Mouse (Mus musculus): ENCODE measurements around the gene Gm49450. TPM values are rescaled to one million over a fixed set of nuclear protein-coding genes. Genes with fewer than 3 reads are reported as not detected.

Gene Gm49450
- polyA plus RNA-seq (2015; fragmentation: Nextera tagmentation; extraction: Ambion mirVana): not detected in 2 replicates

GRCm38 (mm10) chr15:98953401-98954356, at the start of gene Gm49450, which contains the start of gene Tuba1a:
TSS of gene Gm49450 (minus strand) at chr15:98953551.
TSS of gene Tuba1a (minus strand) at chr15:98953703.
- Histone ChIP-seq H3K27me3 (ENCODE audit: control insufficient read depth, insufficient read depth, low read length) (no peaks in the 10 kb centered on the region), H3K4me1 (ENCODE audit: control insufficient read depth, insufficient read depth, low read length) (0 out of 2 replicates have a peak, but pooled peaks cover 2% of the 10 kb centered on the region), H3K27ac (ENCODE audit: low read length) (peak within 1 kb of the TSS; percentile 97), H3K36me3 (ENCODE audit: control insufficient read depth, insufficient read depth, low read length) (no peaks in the 10 kb centered on the region), H3K4me3 (replicated peaks; ENCODE audit: low read length) (peak within 1 kb of the TSS; percentile 89), H3K4me2 (ENCODE audit: low read depth, low read length) (peak within 1 kb of the TSS; percentile 44), H3K9ac (ENCODE audit: low read length) (peak within 1 kb of the TSS; percentile 93), H3K9me3 (replicated peaks; ENCODE audit: control insufficient read depth, low read length) (no peaks in the 10 kb centered on the region)
- 4% methylated on average over 28 of the region's 28 CpGs for WGBS
- peak; percentile 97 for ATAC-seq (ENCODE audit: insufficient read depth, low FRiP score)

DNA sequence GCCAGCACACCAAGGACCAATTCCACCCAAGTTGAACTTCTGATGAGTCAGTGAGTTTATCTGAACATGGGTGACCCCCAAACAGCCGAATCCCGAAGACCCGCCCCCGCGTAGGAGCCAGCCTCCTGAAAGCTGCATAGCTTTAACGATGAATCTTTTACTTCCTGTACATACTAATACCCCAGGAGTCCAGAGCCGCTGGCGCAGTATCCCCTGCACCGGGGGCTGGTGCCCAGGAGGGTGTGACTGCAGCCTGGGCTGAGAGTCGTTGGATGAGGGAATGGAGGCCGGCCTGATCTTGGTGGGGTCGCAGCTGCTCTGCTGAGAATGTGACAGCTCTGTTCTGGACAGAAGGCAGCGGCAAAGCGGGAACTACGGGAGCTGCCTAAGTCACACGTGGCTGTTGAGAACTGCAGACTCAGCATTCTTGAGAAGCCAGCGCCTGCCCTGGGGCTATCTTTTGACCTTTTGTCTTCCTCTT, 48.1 kb upstream of the Gm49450 start:
- peak; percentile 34; the same call in 1 of the 2 replicates for ATAC-seq (ENCODE audit: insufficient read depth, low FRiP score)
- Histone ChIP-seq H3K27me3 (ENCODE audit: control insufficient read depth, insufficient read depth, low read length) (no peaks in the 10 kb centered on the region), H3K27ac (ENCODE audit: low read length) (peak overlapping the region; percentile 33; the same call in 1 of the 2 replicates), H3K4me1 (ENCODE audit: control insufficient read depth, insufficient read depth, low read length) (peaks cover 14% of the 10 kb centered on the region), H3K9me3 (replicated peaks; ENCODE audit: control insufficient read depth, low read length) (no peaks in the 10 kb centered on the region), H3K36me3 (ENCODE audit: control insufficient read depth, insufficient read depth, low read length) (no peaks in the 10 kb centered on the region), H3K4me3 (replicated peaks; ENCODE audit: low read length) (peak overlapping the region; percentile 33), H3K9ac (ENCODE audit: low read length) (peak overlapping the region; percentile 62), H3K4me2 (ENCODE audit: low read depth, low read length) (peak overlapping the region; percentile 61)
- WGBS: 11% methylated on average over 17 of the region's 17 CpGs

- Histone ChIP-seq H3K27ac (ENCODE audit: low read length) (0 out of 2 replicates have a peak overlapping the region, but pooled peaks have one; percentile 33), H3K9ac (ENCODE audit: low read length) (peak overlapping the region; percentile 62; the same call in 1 of the 2 replicates), H3K4me3 (replicated peaks; ENCODE audit: low read length) (no peak overlapping the region), H3K4me1 (ENCODE audit: control insufficient read depth, insufficient read depth, low read length) (peaks cover 14% of the 10 kb centered on the region), H3K27me3 (ENCODE audit: control insufficient read depth, insufficient read depth, low read length) (no peaks in the 10 kb centered on the region), H3K4me2 (ENCODE audit: low read depth, low read length) (peak overlapping the region; percentile 61; the same call in 1 of the 2 replicates), H3K36me3 (ENCODE audit: control insufficient read depth, insufficient read depth, low read length) (no peaks in the 10 kb centered on the region), H3K9me3 (replicated peaks; ENCODE audit: control insufficient read depth, low read length) (no peaks in the 10 kb centered on the region)
- 35% methylated on average over 14 of the region's 14 CpGs for WGBS
- ATAC-seq (ENCODE audit: insufficient read depth, low FRiP score): no peak
Measured at GRCm38 (mm10) chr15:99000535-99001283, 47.4 kb upstream of the Gm49450 start.

GRCm38 (mm10) chr15:98998775-98999157, 45.4 kb upstream of the Gm49450 start:
- no peak overlapping the region for H3K9ac ChIP-seq (ENCODE audit: low read length)
- no peak overlapping the region for H3K4me2 ChIP-seq (ENCODE audit: low read depth, low read length)
- 46% methylated on average over 6 of the region's 6 CpGs for WGBS
- no peak overlapping the region; the same call in 1 of the 2 replicates for H3K27ac ChIP-seq (ENCODE audit: low read length)
- no peak for ATAC-seq (ENCODE audit: insufficient read depth, low FRiP score)
- H3K9me3 ChIP-seq (replicated peaks; ENCODE audit: control insufficient read depth, low read length): no peaks in the 10 kb centered on the region
- H3K4me1 ChIP-seq (ENCODE audit: control insufficient read depth, insufficient read depth, low read length): peaks cover 14% of the 10 kb centered on the region
- no peaks in the 10 kb centered on the region for H3K36me3 ChIP-seq (ENCODE audit: control insufficient read depth, insufficient read depth, low read length)
- no peaks in the 10 kb centered on the region for H3K27me3 ChIP-seq (ENCODE audit: control insufficient read depth, insufficient read depth, low read length)
- H3K4me3 ChIP-seq (replicated peaks; ENCODE audit: low read length): no peak overlapping the region

- no peak overlapping the region for H3K4me3 ChIP-seq (replicated peaks; ENCODE audit: low read length)
- peak; percentile 20; the same call in 1 of the 2 replicates for ATAC-seq (ENCODE audit: insufficient read depth, low FRiP score)
- H3K4me1 ChIP-seq (ENCODE audit: control insufficient read depth, insufficient read depth, low read length): peaks cover 14% of the 10 kb centered on the region
- H3K9ac ChIP-seq (ENCODE audit: low read length): no peak overlapping the region
- no peak overlapping the region; the same call in 1 of the 2 replicates for H3K27ac ChIP-seq (ENCODE audit: low read length)
- H3K36me3 ChIP-seq (ENCODE audit: control insufficient read depth, insufficient read depth, low read length): no peaks in the 10 kb centered on the region
- H3K27me3 ChIP-seq (ENCODE audit: control insufficient read depth, insufficient read depth, low read length): no peaks in the 10 kb centered on the region
- no peaks in the 10 kb centered on the region for H3K9me3 ChIP-seq (replicated peaks; ENCODE audit: control insufficient read depth, low read length)
- H3K4me2 ChIP-seq (ENCODE audit: low read depth, low read length): no peak overlapping the region
- WGBS: 35% methylated on average over 13 of the region's 13 CpGs
Measured at GRCm38 (mm10) chr15:98997938-98998774, 44.8 kb upstream of the Gm49450 start.

DNA sequence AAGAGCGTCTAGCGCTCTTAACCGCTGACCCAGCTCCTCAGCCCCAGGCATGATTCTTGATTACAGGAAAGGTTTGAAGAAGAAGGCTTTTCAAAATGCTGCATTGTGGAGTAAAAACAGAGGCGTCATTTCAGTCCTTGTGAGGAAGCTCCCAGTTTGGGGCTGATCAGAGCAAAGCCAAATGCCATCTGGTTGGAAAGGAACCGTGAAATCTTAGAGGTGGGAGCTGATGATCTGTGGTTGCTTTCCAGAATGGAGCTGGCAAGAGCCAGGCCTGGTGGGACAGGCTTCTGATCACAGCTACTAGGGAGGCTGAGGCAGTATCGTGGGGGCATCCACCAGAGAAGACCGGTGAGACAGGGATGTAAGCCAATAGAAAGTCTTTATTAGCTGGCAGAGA, 43.5 kb upstream of the Gm49450 start:
- Histone ChIP-seq H3K36me3 (ENCODE audit: control insufficient read depth, insufficient read depth, low read length) (no peaks in the 10 kb centered on the region), H3K9ac (ENCODE audit: low read length) (0 out of 2 replicates have a peak overlapping the region, but pooled peaks have one; percentile 10), H3K4me2 (ENCODE audit: low read depth, low read length) (no peak overlapping the region), H3K27me3 (ENCODE audit: control insufficient read depth, insufficient read depth, low read length) (no peaks in the 10 kb centered on the region), H3K4me1 (ENCODE audit: control insufficient read depth, insufficient read depth, low read length) (peaks cover 19% of the 10 kb centered on the region), H3K4me3 (replicated peaks; ENCODE audit: low read length) (no peak overlapping the region), H3K27ac (ENCODE audit: low read length) (no peak overlapping the region), H3K9me3 (replicated peaks; ENCODE audit: control insufficient read depth, low read length) (no peaks in the 10 kb centered on the region)
- ATAC-seq (ENCODE audit: insufficient read depth, low FRiP score): no peak
- 82% methylated on average over 7 of the region's 7 CpGs for WGBS

GRCm38 (mm10) chr15:98994957-98995520, 41.7 kb upstream of the Gm49450 start:
- H3K4me3 ChIP-seq (replicated peaks; ENCODE audit: low read length): no peak overlapping the region
- no peak overlapping the region for H3K27ac ChIP-seq (ENCODE audit: low read length)
- no peak overlapping the region for H3K9ac ChIP-seq (ENCODE audit: low read length)
- no peaks in the 10 kb centered on the region for H3K36me3 ChIP-seq (ENCODE audit: control insufficient read depth, insufficient read depth, low read length)
- H3K9me3 ChIP-seq (replicated peaks; ENCODE audit: control insufficient read depth, low read length): no peaks in the 10 kb centered on the region
- H3K4me2 ChIP-seq (ENCODE audit: low read depth, low read length): no peak overlapping the region
- WGBS: 82% methylated on average over 9 of the region's 9 CpGs
- peaks cover 18% of the 10 kb centered on the region for H3K4me1 ChIP-seq (ENCODE audit: control insufficient read depth, insufficient read depth, low read length)
- no peak for ATAC-seq (ENCODE audit: insufficient read depth, low FRiP score)
- H3K27me3 ChIP-seq (ENCODE audit: control insufficient read depth, insufficient read depth, low read length): no peaks in the 10 kb centered on the region

DNA sequence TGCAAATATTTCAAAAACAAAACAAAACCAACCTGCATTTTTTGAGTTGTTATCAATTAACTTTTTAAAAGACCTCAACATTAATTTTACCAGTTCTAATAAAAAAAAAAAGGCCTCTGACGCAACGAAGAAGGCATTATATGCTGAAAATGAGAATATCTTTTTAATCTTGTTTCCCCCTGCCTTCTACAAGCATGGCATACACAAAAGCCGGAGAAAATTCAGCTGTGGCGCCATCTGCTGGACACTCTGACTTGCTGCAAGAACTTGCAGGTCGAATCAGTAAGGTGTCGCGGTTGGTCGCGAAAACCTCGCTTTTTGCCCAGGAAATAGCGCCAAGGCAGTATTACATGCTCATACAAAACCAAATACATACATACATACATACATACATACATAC, 40.5 kb upstream of the Gm49450 start:
- Histone ChIP-seq H3K27me3 (ENCODE audit: control insufficient read depth, insufficient read depth, low read length) (no peaks in the 10 kb centered on the region), H3K4me2 (ENCODE audit: low read depth, low read length) (peak overlapping the region; percentile 82; the same call in 1 of the 2 replicates), H3K9me3 (replicated peaks; ENCODE audit: control insufficient read depth, low read length) (no peaks in the 10 kb centered on the region), H3K27ac (ENCODE audit: low read length) (no peak overlapping the region; the same call in 1 of the 2 replicates), H3K36me3 (ENCODE audit: control insufficient read depth, insufficient read depth, low read length) (no peaks in the 10 kb centered on the region), H3K4me3 (replicated peaks; ENCODE audit: low read length) (no peak overlapping the region), H3K4me1 (ENCODE audit: control insufficient read depth, insufficient read depth, low read length) (peaks cover 22% of the 10 kb centered on the region), H3K9ac (ENCODE audit: low read length) (no peak overlapping the region)
- WGBS: under 1% methylated on average over 11 of the region's 11 CpGs
- ATAC-seq (ENCODE audit: insufficient read depth, low FRiP score): no peak

All from stomach, embryonic 16.5 days (tissue).